Mouse (Mus musculus) c-Kit-positive CD71-positive TER-119-positive erythroid progenitor cells, embryonic 14.5 days (primary cell): ENCODE data around the gene Dusp2.

ENCODE experiments used
- DNase-seq: peaks from one replicate; pipeline ENCODE4 v3.0.0-alpha.2; 2013; ENCODE audit warnings: low spot score

The Dusp2 gene

DNA sequence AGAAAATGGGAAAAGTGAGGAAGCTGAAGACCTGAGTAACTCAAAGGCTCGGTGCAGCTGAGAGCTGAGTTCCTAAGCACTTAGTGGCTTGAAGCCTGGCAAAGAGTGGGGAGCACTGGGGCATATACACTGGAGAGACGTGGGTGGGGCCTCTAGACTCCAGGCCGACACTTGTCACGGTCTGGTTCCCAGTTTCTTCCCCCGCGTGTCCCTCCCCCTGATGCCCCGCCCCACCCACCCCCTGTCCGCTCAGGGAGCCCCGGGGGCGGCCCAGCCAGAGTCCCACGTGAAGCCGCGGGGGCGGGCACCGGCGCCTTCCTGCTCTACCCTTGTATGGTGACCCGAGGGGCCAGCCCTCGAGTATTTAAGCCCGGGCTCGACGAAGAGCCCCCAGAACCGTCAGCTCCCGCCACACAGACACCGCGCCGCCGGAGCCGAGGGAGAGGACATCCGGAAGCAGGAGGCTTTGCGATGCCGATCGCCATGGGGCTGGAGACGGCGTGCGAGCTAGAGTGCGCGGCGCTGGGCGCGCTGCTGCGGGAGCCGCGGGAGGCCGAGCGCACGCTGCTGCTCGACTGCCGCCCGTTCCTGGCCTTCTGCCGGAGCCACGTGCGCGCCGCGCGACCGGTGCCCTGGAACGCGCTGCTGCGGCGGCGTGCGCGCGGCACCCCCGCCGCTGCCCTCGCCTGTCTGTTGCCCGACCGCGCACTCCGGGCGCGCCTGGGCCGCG lies at the start of gene Dusp2:
Gene Dusp2, plus strand, starts transcription at position 393 of the 730 bp plus-strand sequence.
- peak; percentile 36 for DNase-seq

DNA sequence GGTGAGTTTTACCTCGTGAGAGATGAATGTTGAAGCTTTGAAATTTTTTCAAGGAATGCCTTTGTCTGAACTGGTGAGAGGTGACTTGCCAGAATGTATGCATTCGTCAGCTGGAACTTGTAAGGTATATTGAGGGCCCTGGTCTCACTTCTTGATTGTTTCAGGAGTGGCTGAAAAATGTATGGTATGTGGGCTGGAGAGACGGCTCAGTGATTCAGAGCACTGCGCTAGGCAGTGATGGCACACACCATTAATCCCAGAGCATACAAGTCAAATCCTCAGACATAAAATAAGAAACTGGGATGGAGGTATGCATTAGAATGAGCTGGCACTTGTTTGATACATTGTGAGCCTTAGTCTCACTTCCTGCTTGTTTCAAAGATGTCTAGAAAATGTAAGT lies 43.7 kb upstream of the Dusp2 start:
- no peak for DNase-seq

DNA sequence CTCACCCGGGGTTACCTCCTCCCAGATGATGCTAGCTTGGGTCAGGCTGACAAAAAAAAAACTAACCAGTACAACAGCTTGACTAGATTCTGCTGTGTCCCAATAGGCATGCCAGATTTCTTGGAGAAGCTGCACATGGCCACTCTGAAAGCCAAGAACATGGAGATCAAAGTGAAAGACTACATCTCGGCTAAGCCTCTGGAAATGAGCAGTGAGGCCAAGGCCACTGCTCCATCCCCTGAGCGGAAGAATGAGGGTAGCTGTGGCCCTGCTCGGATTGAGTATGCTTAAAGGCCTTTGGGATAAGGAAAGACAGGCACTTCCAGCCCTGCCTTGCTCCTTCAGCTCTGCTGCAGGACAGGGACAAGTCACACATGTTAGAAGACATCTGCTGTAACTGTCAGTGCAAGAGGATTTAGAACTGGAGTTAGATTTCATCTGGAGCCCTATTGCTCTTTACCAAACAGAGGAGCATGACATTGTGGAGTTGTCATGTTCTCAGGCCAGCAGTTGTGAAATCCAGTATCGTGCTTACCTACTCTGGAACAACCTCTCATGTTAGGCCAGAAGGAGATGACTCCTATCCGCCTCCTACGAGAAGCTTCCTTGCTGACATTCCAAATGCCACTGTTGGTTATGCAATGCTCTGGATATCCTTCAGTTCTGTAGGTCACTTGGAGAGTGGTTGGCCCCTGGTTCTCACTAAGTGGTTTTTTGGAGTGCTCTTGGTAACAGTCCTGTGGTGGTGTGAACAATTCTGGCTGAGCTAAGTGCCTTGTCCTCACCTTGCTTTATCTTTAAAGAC lies 38.8 kb upstream of the Dusp2 start:
- DNase-seq, result no peak

DNA sequence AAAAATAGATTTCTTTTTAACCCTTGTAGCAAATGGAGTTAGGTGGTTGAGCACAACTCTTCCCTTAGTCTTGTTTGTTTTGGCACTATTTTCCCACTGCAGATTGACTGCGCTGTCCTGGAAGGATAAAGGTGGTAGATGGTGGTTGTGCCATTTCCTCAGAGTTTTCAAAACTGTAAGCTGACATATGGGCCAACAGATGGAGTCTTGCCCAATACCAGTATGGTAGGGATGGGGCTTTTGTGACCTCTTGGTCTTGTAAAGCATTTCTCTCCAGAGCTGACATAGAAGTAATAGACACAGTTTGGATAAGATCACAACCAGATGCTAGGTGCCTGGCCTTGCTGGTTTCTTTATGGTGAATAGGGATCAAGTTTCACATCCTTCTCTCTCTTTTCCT lies 37.9 kb upstream of the Dusp2 start:
- no peak for DNase-seq

DNA sequence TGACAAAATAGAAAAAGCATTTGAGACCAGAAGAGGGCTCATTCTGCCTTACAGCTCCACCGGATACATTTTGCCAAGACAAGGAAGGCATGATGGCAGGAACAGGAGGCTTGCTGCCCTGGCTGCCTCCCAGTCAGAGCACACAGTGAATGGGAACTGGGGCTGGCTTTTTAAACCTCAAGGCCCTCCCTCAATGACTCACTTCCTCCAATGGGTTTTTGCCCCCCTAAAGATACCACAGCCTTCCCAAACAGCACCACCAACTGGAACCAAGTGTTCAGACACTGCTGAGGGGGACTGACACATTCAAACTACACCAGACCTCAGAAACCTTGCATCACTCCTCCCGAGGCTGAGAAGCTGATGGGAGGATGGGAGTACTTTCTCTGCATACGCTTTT lies 35.3 kb upstream of the Dusp2 start:
- no peak for DNase-seq

DNA sequence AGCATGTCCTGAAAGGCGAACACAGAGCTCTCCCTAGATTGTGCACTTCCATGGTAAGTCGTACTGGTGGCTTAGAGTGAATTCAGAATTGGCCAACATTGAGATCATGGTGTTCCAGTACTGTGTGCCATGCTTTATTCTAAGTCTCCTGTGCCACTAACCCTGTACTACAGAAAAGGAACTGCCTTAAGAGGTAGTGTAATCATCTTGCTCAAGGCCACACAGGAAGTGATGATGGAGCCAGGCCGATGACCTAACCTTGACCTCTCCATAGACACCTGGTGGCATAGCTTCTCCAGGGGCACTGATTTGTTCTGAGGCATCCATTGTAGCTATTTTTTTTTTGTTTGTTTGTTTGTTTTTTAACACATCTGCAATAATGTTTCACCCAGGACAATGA lies 34.1 kb upstream of the Dusp2 start:
- no peak for DNase-seq

DNA sequence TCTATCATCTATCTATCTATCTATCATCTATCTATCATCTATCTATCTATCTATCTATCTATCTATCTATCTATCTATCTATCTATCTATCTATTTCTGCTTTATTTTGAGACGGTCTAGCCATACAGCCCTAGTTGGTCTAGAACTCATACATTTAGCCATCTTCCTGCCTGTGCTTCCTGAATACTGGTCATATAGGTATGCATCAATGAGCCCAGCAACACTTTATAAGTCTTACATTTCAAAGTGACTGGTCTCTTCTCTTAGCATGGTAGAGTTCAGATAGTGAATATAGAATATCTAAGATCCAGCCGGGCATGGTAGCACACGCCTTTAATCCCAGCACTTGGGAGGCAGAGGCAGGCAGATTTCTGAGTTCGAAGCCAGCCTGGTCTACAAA lies 31.8 kb upstream of the Dusp2 start:
- DNase-seq, result peak; percentile 44

DNA sequence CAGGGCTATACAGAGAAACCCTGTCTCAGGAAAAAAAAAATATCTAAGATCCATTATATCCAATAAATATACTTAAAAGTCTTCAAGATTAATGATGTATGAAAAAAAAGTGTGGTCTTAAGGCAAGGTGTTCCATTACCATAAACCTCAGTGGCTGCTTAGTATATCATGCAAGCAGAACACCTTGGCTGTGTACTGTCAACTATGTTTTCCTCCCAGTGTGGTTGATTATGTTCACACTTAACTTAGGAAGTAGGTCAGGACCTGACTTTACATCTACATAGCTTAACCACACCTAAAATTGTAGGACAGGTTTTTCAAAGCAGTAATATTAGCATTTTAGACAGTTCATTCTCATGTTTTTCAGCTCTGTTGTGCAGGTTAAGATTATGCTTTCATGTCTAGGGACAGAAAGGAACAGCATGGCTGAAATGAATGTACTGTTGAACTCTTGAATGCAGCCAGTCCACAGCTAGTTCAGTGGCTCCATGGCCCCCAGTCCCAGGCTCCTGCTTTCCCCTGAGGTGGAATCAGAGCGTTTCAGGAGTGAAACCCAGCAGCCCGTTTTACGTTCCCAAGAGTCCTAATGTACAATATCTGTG lies 31.2 kb upstream of the Dusp2 start:
- peak; percentile 21 for DNase-seq

DNA sequence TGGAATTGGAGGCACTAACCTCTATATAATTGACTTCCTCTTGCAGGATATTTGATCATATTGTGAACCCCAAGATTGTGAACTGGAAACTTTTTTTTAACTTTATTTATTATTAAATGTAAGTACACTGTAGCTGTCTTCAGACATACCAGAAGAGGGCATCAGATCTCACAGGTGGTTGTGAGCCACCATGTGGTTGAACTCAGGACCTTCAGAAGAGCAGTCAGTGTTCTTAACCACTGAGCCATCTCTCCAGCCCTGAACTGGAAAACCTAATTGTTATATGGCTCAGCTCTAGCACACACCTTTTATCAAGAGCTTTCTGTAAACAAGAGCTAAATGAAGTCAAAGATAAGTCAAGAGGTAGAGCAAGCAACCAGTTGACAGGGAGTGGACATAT lies 29.8 kb upstream of the Dusp2 start:
- no peak for DNase-seq

DNA sequence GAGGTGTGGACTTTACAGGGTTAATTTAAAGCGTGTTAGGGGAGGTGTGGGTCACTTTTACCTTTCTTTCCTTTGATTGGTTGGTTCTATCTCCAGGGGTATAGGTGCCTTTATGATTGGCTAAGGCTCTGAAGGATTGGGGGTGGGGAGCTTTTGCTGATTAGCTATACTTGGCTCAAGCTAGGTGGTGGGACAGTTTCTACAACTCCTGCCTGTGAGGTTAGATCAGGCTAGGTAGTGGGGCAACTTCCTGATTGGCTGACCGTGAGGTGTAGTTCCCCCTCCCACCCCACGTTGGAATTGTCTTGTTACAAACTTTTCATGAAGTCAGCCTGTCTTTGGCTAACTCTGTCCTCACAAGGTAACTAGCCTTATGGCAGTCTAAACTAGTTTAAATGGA lies 28.8 kb upstream of the Dusp2 start:
- no peak for DNase-seq

DNA sequence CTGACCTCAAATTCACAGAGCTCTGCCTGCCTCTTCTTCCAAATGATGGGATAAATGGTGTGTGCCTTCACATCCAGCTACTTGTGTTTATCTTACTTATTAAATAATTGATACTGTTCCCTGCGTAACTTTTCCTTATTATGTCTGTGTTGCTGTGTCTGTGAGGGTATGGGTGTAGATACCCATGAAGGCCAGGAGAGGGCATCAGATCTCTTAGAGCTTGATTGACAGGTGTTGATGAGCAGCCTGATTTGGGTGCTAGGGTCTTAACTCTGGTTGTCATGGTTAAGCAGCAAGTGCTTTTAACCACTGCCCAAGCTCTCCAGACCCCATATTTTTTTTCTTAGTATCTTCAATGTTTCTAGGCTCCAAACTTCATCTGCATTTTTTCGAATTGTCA lies 27.3 kb upstream of the Dusp2 start:
- DNase-seq, result no peak

DNA sequence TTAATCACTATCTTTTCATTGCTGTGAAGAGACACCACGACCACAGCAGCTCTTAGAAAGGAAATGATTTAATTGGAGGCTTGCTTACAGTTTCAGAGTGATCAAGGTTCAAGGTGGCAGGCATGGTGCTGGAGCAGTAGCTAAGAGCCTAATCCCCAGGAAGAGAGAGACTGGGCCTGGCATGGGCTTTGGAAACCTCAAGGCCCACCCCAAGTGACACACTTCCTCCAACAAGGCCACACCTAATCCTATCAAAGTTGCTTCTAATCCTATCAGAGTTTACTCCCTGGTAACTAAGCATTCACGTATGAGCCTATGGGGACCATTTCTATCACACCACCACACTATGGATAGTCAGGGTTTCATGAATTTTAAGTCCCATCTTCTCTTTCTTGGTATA lies 25.7 kb upstream of the Dusp2 start:
- DNase-seq, result no peak

DNA sequence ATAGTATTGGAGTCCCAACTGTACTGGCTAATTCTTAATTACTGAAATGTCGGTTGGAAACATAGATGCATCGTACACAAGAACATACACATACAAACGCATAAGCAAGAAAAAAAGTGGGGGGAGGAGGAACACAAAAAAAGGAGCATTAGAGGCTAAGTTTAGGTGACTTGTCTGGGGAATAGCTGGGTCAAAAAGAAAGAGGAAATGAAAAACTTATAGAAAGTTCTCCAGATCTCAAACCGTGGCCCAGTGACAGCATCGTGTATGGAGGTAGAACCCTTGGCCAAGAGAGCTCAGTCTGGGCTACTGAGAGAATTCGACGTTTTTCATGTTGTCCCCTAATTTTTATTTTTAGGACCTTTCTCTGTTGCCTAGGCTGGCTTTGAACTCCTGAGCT lies 25.3 kb upstream of the Dusp2 start:
- no peak for DNase-seq

DNA sequence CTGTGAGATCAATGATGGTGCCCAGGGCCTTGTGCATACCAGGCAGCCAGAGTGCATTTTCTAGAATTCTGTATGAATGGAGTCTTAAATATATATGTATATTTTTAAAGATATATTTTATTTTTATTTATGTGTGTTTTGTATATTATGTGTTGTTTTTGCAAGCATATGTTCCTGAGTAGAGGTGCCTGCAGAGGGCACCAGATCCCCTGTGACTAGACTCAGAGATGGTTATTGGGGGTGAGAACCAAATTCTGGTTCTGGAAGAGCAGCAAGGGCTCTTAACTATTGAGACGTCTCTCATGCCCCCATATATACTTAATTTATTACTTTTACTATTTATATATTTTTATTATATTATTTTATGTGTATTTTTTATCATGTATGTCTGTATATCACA lies 24.8 kb upstream of the Dusp2 start:
- DNase-seq, result no peak

DNA sequence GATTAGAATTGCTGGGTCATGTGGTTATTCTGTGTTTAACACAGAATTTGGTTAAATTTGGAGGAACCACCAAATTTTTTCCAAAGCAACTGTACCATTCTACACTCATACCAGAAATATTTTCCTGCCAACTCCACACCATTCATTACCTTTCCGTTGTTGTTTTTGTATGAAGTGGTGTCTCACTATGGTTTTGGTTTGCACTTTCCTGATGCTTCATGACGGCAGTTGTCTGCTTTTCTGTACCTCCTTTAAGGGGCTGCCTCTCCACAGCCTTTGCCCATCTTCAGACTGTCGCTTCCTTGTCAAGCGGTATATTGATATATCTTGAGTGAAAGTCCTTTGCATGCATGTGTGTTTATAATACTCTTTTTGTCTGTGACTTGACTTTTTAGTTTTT lies 23.2 kb upstream of the Dusp2 start:
- DNase-seq, result no peak

DNA sequence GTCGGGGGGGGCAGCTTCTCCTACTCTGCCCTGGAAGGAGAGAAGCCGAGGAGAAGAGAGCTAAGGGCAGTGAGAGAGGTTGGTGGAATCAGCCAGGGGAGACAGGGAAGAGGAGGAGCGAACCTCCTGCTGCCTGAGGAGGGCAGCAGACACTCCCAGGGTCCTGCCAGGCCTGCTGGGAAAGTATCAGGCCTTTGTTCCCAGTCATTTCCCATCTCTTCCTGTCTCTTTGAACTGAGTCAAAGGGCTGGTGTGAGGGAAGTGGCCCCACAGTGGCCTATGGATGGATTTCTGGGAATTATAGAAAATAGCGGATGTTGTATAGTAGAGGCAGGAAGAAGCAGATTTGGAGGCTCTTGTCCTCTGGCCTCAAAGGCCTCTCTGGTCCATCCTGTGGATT lies 22.1 kb upstream of the Dusp2 start:
- no peak for DNase-seq

DNA sequence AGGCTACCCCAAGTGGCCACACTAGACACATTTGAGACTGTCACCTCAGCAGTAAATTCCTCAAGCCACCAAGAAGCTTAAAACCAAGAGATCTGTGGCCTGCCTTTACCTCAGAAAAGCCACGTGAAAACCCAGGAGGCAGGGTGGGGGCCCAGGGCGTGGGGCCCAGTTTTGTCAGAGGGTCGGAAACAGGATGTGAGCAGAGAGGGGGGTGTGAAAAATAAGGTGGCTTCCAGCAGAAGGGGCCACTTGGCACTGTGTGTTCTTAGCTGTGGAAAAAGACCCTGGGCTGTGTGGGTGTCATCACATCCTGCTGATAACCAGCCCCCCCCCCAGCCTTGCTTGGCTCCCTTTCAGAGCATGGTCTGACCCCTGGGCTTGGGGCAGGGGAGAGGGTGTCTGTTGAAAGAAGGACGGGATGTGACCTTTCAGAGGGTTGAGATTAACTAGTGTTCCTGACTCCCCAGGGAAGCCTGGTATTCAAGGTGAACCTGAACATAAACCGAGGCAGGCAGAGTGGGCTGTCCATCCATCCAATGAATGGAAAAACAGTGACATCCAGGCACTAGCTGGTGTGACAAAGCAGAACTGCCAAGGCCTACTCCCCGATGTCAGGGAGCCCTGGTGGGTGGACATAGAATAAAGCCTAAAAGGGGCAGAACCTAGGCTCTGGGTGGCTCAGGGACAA lies 21.3 kb upstream of the Dusp2 start:
- DNase-seq, result no peak

DNA sequence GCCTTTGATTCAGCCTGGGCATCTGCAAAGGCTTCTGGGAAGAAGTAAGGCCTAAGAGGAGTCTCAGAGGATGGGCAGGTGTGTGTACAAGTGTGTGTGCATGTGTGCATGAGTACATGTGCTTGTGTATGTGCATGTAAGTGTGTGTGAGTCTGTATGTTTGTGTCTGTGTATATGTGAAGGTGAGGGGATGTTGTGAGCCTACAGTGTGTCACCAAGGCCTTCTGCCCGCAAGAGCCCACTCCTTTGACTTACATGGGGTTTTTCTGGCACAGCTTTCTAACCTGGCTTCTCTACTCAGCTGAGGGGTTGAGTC lies 20.8 kb upstream of the Dusp2 start:
- no peak for DNase-seq

DNA sequence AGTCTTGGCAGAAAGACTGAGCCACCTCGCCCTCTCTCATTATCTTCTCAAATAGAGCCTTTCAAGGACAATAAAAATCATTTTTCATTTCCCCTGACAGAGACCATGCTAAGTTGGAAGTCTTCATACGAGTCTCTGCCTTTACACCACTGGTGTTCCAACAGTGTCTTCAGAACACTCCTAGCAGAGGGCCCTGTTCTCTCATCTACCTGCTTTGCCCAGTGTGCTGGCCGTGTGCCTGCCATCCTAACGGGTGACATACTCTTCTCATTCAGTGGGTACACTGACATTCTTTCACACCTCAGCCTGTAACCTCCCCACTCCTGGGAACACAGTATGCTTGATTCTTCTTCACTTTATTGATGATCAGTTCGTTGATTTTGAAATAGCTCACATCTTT lies 19.5 kb upstream of the Dusp2 start:
- DNase-seq, result no peak

DNA sequence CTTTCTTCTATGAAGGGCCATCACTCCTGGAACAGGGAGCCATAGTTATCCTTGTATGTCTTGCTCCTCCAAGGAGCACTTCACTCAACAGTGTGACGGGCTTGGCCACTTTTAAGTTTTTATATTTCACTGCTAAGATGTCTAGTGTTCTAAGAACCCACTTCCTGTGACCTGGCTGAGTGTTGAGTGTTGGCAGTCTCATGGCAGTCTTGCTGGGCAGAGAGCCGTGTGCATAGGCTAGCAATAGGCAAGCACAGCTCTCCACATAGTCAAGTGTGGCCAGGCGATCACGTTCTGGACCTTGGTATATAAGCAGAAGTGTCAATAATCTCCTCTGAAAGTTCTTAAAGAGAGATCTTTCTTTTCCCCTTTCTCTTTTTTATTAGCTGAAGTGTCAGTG lies 17.8 kb upstream of the Dusp2 start:
- DNase-seq, result no peak

DNA sequence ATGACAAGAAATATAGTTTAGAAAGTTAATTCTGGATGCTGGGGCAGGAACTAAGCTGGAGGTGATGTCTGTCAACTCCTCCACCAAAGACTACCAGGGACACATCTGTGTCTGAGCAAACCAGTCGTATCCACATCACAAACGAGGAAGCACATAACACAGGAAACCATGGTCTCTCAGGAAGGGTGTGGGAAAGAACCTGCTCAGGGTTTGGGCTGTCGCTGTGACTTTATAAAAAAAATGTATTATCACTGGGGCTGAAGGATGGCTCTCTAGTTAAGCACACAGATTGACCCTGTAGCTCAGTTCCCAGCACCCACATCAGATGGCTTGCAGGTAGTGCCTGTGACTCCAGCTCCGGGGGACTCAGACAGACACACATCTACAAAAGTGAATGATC lies 16.9 kb upstream of the Dusp2 start:
- no peak for DNase-seq

DNA sequence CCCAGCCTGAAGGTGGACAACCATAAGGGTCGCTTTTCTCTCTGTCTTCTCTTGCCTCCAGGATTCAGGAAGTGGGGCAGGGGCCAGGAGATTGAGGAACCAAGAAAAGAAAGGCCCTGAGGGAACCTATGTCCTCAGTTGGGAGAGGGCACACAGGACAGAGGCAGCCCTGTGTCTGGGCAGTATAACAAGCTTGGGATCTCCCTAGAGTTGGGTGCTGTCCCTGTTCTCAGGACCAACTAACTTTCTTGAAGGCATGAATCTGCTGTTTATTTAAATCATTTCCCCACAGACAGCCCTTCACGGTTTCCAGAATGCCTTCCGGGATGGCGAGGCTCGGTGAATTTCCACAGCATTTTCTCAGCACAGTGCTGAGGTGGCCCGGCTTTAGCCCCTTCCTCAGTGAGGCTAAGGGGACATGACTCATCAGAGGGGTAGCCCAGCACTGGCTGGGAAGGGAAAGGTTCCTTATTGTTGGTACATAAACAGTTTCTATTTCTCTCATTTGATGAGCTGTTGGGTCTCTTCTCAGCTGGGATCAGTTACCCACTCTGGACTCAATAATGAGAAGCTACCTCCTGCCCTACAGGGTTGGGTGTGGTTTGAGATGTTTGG lies 13.2 kb upstream of the Dusp2 start:
- no peak for DNase-seq

DNA sequence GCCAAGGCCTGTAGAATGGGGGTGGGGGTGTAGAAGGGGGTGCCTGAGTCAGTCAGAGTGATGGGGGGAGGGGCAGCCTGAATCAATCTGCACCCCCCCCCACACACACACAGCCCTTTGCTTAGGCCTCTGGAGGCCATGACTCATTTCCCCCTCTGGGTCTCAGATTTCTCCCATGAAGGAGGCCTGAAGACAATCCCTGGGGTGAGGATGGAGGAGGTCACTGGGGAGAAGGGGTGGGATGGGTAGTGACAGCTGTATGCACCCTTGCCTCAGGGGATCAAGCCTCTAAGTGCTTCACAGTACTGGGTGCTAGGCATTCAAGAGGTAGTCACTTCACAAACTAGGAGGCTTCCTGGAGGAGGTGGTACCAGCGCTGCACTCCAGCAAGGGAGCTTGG lies 12.3 kb upstream of the Dusp2 start:
- DNase-seq, result no peak
